Mouse (Mus musculus) lung, embryonic 14.5 days (tissue): ENCODE data around the gene Pde1c. TPM values are rescaled to one million over a fixed set of nuclear protein-coding genes. Genes with fewer than 3 reads are reported as not detected.

Experiments
- ATAC-seq: fragments of 200-750 bp; cut with Nextera tagmentation; 2 replicates; pipeline ENCODE4 v1.8.0; 2017; ENCODE audit warnings: mild to moderate bottlenecking, moderate TSS enrichment, moderate library complexity; ENCODE audit not compliant: insufficient read depth
- DNase-seq: peaks from one replicate; pipeline ENCODE4 v3.0.0-alpha.2; 2015
- H3K27ac ChIP-seq: fragments of 300-500 bp; sonication (generic); 2 replicates; pipeline ENCODE4 v1.5.1; 2014; ENCODE audit warnings: low read depth, mild to moderate bottlenecking, moderate library complexity
- H3K27me3 ChIP-seq: fragments of 300-500 bp; sonication (generic); 2 replicates; pipeline ENCODE4 v1.6.1; 2014; ENCODE audit warnings: low read length, control low read depth; ENCODE audit not compliant: insufficient read depth
- H3K36me3 ChIP-seq: fragments of 300-500 bp; sonication (generic); 2 replicates; pipeline ENCODE4 v1.6.1; 2014; ENCODE audit warnings: control low read depth; ENCODE audit not compliant: insufficient read depth
- H3K4me1 ChIP-seq: fragments of 300-500 bp; sonication (generic); 2 replicates; pipeline ENCODE4 v1.6.1; 2014; ENCODE audit warnings: antibody characterized with exemption, control low read depth; ENCODE audit not compliant: insufficient read depth
- H3K4me2 ChIP-seq: fragments of 300-500 bp; sonication (generic); 2 replicates; pipeline ENCODE4 v1.6.1; 2014; ENCODE audit warnings: mild to moderate bottlenecking
- H3K4me3 ChIP-seq: fragments of 300-500 bp; sonication (generic); 2 replicates; pipeline ENCODE4 v1.5.1; 2014; ENCODE audit warnings: low read depth, low read length
- H3K9ac ChIP-seq: fragments of 300-500 bp; sonication (generic); 2 replicates; pipeline ENCODE4 v1.6.1; 2014
- H3K9me3 ChIP-seq: fragments of 300-500 bp; sonication (generic); 2 replicates; pipeline ENCODE4 v1.6.1; 2016; ENCODE audit warnings: low read depth, low read length, control low read depth
- CTCF ChIP-seq: IDR thresholded peaks from 2 replicates; pipeline ENCODE4 v1.5.1; 2016; ENCODE audit warnings: antibody characterized with exemption, low read depth
- WGBS: fragments of 180-500 bp; shearing (Covaris S2); extraction: QIAGEN DNeasy Blood & Tissue Kit; methylation state at CpG from one replicate; pipeline ENCODE4 v1.1.7; 2014; 5-methylcytosine and 5-hydroxymethylcytosine counted together
- microRNA-seq: library from miRNA; unstranded; fragments of <30 nt; microRNA quantifications from one replicate; pipeline ENCODE4, GENCODE M21; 2016; ENCODE audit warnings: borderline number of aligned reads
- polyA plus RNA-seq: library from polyadenylated mRNA; unstranded; fragments of >200 nt; fragmentation: Nextera tagmentation; extraction: Ambion mirVana; gene quantifications from 2 replicates; pipeline ENCODE4 v1.2.1, GENCODE M21; 2014

Pde1c gene
- polyA plus RNA-seq, 1 experiment from 2014 or later = 0.92 TPM

- H3K9me3 ChIP-seq = no peaks in the 10 kb centered on the region
- H3K36me3 ChIP-seq = no peaks in the 10 kb centered on the region
- TF ChIP-seq CTCF = peak; percentile 48; the same call in 1 of the 2 replicates
- ATAC-seq = no peak
- H3K4me2 ChIP-seq = no peak overlapping the region
- no peak overlapping the region for H3K27ac ChIP-seq
- DNase-seq = peak; percentile 28
- no peak overlapping the region for H3K9ac ChIP-seq
- 52% methylated on average over 2 of the region's 2 CpGs for WGBS
- no peaks in the 10 kb centered on the region for H3K4me1 ChIP-seq
- no peak overlapping the region for H3K4me3 ChIP-seq
- H3K27me3 ChIP-seq = no peaks in the 10 kb centered on the region
Observed at GRCm38 (mm10) chr6:56025533-56025932, 543.4 kb downstream of the Pde1c start.

Small RNA genes within 50 kb of the gene (microRNA-seq; reads per million reads assigned to microRNA genes)
- gene Gm44413 = not detected

Other genes with a start within 250 kb of the Pde1c start
- 164 and 187 TPM in 2 replicates for gene Lsm5, start 135.6 kb upstream of the Pde1c start, polyA plus RNA-seq
- 15.5 and 18.2 TPM in 2 replicates for gene Avl9, start 145.8 kb upstream of the Pde1c start, polyA plus RNA-seq
- gene Kbtbd2, start 228.7 kb upstream of the Pde1c start, polyA plus RNA-seq = 33.5 and 33.9 TPM in 2 replicates